Mouse (Mus musculus) midbrain, embryonic 11.5 days (tissue): Measurements from ENCODE around the gene Bmp6. TPM values are rescaled to one million over a fixed set of nuclear protein-coding genes. Genes with fewer than 3 reads are reported as not detected.

Source experiments
- ATAC-seq: fragments of 200-750 bp; cut with Nextera tagmentation; 2 replicates; pipeline ENCODE4 v1.8.0; 2017; ENCODE audit warnings: moderate TSS enrichment, moderate library complexity; ENCODE audit not compliant: low FRiP score
- DNase-seq: peaks from one replicate; pipeline ENCODE4 v3.0.0; 2015; ENCODE audit warnings: low spot score; ENCODE audit errors: missing footprints
- H3K27ac ChIP-seq: fragments of 300-500 bp; sonication (generic); 2 replicates; pipeline ENCODE4 v1.5.1; 2014; ENCODE audit warnings: low read depth, low read length
- H3K27me3 ChIP-seq: fragments of 300-500 bp; sonication (generic); 2 replicates; pipeline ENCODE4 v1.6.1; 2014; ENCODE audit warnings: mild to moderate bottlenecking, low read length, moderate library complexity, mixed read lengths; ENCODE audit not compliant: control insufficient read depth, insufficient read depth
- H3K36me3 ChIP-seq: fragments of 300-500 bp; sonication (generic); 2 replicates; pipeline ENCODE4 v1.6.1; 2014; ENCODE audit warnings: mild to moderate bottlenecking, low read length, moderate library complexity, mixed read lengths; ENCODE audit not compliant: control insufficient read depth, insufficient read depth
- H3K4me1 ChIP-seq: fragments of 300-500 bp; sonication (generic); 2 replicates; pipeline ENCODE4 v1.6.1; 2014; ENCODE audit warnings: low read length; ENCODE audit not compliant: control insufficient read depth, insufficient read depth
- H3K4me2 ChIP-seq: fragments of 300-500 bp; sonication (generic); 2 replicates; pipeline ENCODE4 v1.6.1; 2014; ENCODE audit warnings: mild to moderate bottlenecking, moderate library complexity
- H3K4me3 ChIP-seq: fragments of 300-500 bp; sonication (generic); 2 replicates; pipeline ENCODE4 v1.5.1; 2014; ENCODE audit warnings: low read depth, low read length
- H3K9ac ChIP-seq: fragments of 300-500 bp; sonication (generic); 2 replicates; pipeline ENCODE4 v1.6.1; 2014; ENCODE audit warnings: low read length
- H3K9me3 ChIP-seq: fragments of 300-500 bp; sonication (generic); 2 replicates; pipeline ENCODE4 v1.6.1; 2016; ENCODE audit warnings: low read length; ENCODE audit not compliant: control insufficient read depth
- WGBS: fragments of 180-500 bp; shearing (Covaris S2); extraction: QIAGEN DNeasy Blood & Tissue Kit; methylation state at CpG from one replicate; pipeline ENCODE4 v1.1.7; 2014; 5-methylcytosine and 5-hydroxymethylcytosine counted together
- polyA plus RNA-seq: library from polyadenylated mRNA; unstranded; fragments of >200 nt; fragmentation: Nextera tagmentation; extraction: Ambion mirVana; gene quantifications from 2 replicates; pipeline ENCODE4 v1.2.1, GENCODE M21; 2014

The Bmp6 gene
- polyA plus RNA-seq, 1 experiment from 2014 or later: 3.0 TPM

DNA sequence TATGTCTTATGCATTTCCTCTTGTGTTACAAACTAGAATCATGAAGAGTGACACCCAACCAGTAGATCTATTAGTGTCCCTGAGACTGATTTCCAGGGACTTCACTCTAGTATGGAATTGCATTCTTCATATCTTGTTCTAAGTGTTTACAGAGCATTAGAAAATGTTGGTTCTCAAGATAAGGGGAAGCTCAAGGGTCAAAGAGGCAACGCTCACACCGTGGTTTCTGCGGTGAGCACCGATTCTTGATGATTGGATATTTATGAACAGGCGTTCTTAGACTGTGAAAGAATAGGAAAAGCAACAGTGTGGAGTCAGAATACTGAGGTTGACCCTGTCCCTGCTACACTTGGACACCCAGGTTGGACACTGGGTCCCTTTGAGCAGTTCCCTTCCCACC lies 89.9 kb downstream of the Bmp6 start:
- Histone ChIP-seq H3K36me3 (no peaks in the 10 kb centered on the region), H3K4me1 (no peaks in the 10 kb centered on the region), H3K4me3 (no peak overlapping the region), H3K4me2 (no peak overlapping the region), H3K9ac (no peak overlapping the region), H3K27me3 (no peaks in the 10 kb centered on the region), H3K9me3 (no peaks in the 10 kb centered on the region), H3K27ac (no peak overlapping the region)
- 89% methylated on average over 5 of the region's 5 CpGs for WGBS
- DNase-seq (no peak), ATAC-seq (no peak)

- DNase-seq (no peak), ATAC-seq (no peak)
- Histone ChIP-seq H3K9ac (no peak overlapping the region), H3K27ac (no peak overlapping the region), H3K36me3 (no peaks in the 10 kb centered on the region), H3K9me3 (no peaks in the 10 kb centered on the region), H3K4me1 (no peaks in the 10 kb centered on the region), H3K4me2 (no peak overlapping the region), H3K27me3 (no peaks in the 10 kb centered on the region), H3K4me3 (no peak overlapping the region)
- WGBS: 39% methylated on average over 5 of the region's 5 CpGs
Measured at GRCm38 (mm10) chr13:38437930-38438329, 93.0 kb downstream of the Bmp6 start.

DNA sequence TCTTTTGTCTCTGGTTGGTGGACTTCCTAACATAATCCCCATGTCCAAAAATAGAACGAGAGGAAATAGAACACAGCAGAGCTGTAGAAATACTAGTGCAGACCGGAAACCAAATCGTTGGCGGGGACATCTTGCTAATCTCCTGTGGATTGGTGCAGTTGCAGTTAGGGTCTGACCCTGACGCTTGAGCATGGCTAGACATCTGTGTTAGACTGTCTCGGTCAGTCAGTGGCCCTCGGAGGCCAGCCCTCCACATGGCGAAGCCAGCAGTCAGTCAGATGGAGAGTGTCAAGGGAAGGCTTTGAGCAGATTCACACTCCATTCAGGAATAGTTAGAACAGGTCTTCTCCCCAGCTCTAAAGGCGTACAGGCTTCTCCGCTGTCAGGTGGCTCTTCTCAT lies 95.3 kb downstream of the Bmp6 start:
- Histone ChIP-seq H3K9ac (no peak overlapping the region), H3K4me3 (no peak overlapping the region), H3K27me3 (no peaks in the 10 kb centered on the region), H3K9me3 (no peaks in the 10 kb centered on the region), H3K4me1 (no peaks in the 10 kb centered on the region), H3K36me3 (no peaks in the 10 kb centered on the region), H3K27ac (no peak overlapping the region), H3K4me2 (no peak overlapping the region)
- ATAC-seq: no peak
- WGBS: 94% methylated on average over 10 of the region's 10 CpGs
- DNase-seq: no peak

GRCm38 (mm10) chr13:38448516-38449015 lies 103.7 kb downstream of the Bmp6 start:
- no peaks in the 10 kb centered on the region for H3K27me3 ChIP-seq
- WGBS: 88% methylated on average over 6 of the region's 6 CpGs
- no peaks in the 10 kb centered on the region for H3K36me3 ChIP-seq
- H3K27ac ChIP-seq: no peak overlapping the region
- ATAC-seq (no peak), DNase-seq (peak; percentile 73)
- H3K9me3 ChIP-seq: no peaks in the 10 kb centered on the region
- H3K9ac ChIP-seq: no peak overlapping the region
- H3K4me1 ChIP-seq: no peaks in the 10 kb centered on the region
- no peak overlapping the region for H3K4me2 ChIP-seq
- no peak overlapping the region for H3K4me3 ChIP-seq

DNA sequence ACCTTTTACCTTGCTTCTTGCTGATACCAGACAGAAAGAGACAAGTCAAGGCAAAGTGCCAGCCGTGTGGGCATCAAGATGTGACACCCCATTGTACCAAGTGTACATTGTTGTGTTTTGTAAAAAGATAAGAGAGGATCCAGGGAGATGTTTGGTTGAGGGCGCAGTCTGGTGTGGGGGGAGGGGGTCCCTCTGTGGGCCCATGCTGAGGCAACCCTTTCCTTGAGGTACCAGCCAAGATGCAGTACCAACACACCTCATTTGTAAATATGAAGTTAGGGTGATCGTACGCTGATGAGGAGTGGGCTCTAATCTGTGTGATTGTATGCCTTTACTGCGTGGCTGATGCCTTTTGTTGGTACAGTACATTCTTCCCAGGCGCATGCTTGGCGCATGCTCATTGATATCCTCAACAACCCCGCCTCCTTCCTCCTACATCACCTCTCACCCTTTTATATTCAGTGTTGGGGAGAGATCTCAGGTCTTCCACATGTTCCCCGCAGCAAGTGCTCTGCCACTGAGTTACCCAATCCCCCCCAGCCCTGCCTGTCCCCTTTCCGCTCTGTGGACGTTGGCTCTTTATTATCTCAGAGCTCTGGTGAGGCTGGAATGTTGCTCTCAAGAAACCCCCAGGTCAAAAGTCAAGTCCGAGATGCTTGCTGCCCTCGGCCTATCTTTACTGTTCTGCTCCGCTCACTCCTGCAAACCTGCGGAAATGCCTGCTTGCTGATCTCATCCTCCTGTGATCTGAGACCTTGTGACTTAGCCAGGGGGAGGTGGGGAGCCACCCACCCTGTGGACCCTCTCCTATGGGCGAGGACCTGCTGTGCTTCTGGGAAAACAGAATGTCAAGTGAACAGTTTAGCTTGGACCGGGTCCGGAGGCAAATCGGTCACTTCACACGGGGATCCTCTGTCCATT lies 105.4 kb downstream of the Bmp6 start:
- no peaks in the 10 kb centered on the region for H3K36me3 ChIP-seq
- peak; percentile 79 for DNase-seq
- 65% methylated on average over 20 of the region's 20 CpGs for WGBS
- no peaks in the 10 kb centered on the region for H3K4me1 ChIP-seq
- H3K9me3 ChIP-seq: no peaks in the 10 kb centered on the region
- H3K4me3 ChIP-seq: no peak overlapping the region
- no peak overlapping the region for H3K27ac ChIP-seq
- ATAC-seq: no peak
- no peak overlapping the region for H3K4me2 ChIP-seq
- no peaks in the 10 kb centered on the region for H3K27me3 ChIP-seq
- no peak overlapping the region for H3K9ac ChIP-seq

DNA sequence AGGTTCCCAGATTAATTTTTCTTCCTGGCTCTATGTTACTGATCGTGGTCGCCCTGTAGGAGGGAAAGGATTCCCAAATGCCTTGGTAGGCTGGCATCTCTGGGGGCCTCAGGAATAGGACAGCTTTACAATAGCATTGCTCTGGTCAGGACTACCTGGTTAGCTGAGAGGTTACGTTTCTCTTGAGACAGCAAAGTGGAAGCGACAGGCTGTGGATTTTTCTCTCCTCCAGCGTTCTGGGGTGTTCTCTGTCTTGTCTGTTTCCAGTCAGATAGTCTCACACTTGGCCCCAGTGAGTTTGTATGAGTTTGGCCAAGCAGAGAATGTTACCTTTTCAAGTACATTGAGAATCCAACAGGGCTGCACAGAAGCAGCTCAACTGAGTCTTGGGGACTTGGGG lies 106.5 kb downstream of the Bmp6 start:
- ATAC-seq: no peak
- H3K4me2 ChIP-seq: no peak overlapping the region
- WGBS: 70% methylated on average over 5 of the region's 5 CpGs

DNA sequence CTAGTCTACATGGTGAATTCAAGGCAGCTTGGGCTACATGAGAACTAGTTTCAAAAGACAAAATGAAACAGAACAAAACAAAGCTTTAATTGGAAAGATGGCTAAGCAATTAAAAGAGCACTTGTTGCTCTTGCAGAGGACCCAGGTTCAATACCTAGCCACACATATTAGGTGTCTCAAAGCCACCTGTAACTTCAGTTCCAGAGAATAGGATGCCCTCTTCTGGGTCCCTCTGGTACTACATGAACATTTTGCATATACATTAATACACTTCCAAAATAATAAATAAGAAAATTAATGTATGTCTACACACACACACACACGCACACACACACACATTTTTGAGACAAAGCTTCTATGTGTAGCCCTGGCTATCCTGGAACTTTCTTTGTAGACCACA lies 118.5 kb downstream of the Bmp6 start:
- Histone ChIP-seq H3K9ac (no peak overlapping the region), H3K27me3 (no peaks in the 10 kb centered on the region), H3K27ac (no peak overlapping the region), H3K4me2 (no peak overlapping the region), H3K36me3 (no peaks in the 10 kb centered on the region), H3K4me1 (no peaks in the 10 kb centered on the region), H3K9me3 (no peaks in the 10 kb centered on the region), H3K4me3 (no peak overlapping the region)
- DNase-seq (no peak), ATAC-seq (no peak)
- 77% methylated on average over 1 of the region's 1 CpGs for WGBS

More for the DNA sequence above, 106.5 kb downstream of the Bmp6 start:
- Histone ChIP-seq H3K4me1 (no peaks in the 10 kb centered on the region), H3K27ac (no peak overlapping the region), H3K36me3 (no peaks in the 10 kb centered on the region), H3K4me3 (no peak overlapping the region), H3K27me3 (no peaks in the 10 kb centered on the region), H3K9me3 (no peaks in the 10 kb centered on the region), H3K9ac (no peak overlapping the region)
- DNase-seq: peak; percentile 81

DNA sequence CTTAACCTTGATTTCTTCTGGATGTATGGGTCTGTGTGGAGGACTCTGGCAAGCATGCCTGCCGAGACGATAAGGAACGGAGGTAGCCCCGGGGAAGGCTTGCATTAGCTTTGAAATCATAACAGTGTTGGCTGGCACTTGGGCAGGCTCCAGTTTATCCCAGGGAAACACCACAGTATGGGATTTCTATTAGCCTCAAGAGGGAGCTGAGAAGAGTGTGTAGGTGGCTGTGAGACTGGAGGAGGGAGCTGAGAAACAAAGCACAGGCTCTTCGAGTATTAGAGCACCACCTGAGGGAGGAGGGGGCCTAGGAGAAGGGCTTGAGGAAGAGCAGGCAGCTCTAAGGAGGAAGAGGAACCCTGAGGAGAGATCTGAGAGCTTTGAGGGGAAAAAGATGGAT lies 126.0 kb downstream of the Bmp6 start:
- Histone ChIP-seq H3K27ac (no peak overlapping the region), H3K36me3 (no peaks in the 10 kb centered on the region), H3K27me3 (no peaks in the 10 kb centered on the region), H3K4me1 (no peaks in the 10 kb centered on the region), H3K4me2 (no peak overlapping the region), H3K9ac (no peak overlapping the region), H3K9me3 (no peaks in the 10 kb centered on the region), H3K4me3 (no peak overlapping the region)
- DNase-seq: peak; percentile 64
- WGBS: 91% methylated on average over 5 of the region's 5 CpGs
- no peak for ATAC-seq

- Histone ChIP-seq H3K27ac (no peak overlapping the region), H3K36me3 (no peaks in the 10 kb centered on the region), H3K4me3 (no peak overlapping the region), H3K9ac (no peak overlapping the region), H3K4me1 (peaks cover 3% of the 10 kb centered on the region; the same call in 1 of the 2 replicates), H3K4me2 (no peak overlapping the region), H3K9me3 (no peaks in the 10 kb centered on the region), H3K27me3 (no peaks in the 10 kb centered on the region)
- DNase-seq (no peak), ATAC-seq (no peak)
- 91% methylated on average over 4 of the region's 4 CpGs for WGBS
Measured at GRCm38 (mm10) chr13:38472636-38473035, 127.7 kb downstream of the Bmp6 start.
